Mouse (Mus musculus): Measurements from ENCODE around the gene 3110082I17Rik. TPM values are rescaled to one million over a fixed set of nuclear protein-coding genes. Genes with fewer than 3 reads are reported as not detected.
"Not testable (repeated sequence)": the region's sequence is repeated elsewhere in the genome, so short reads cannot be mapped to it uniquely, and the experiment has no call there.

3110082I17Rik gene
- polyA plus RNA-seq, 1 experiment from 2014 or later, result 22.4 TPM

DNA sequence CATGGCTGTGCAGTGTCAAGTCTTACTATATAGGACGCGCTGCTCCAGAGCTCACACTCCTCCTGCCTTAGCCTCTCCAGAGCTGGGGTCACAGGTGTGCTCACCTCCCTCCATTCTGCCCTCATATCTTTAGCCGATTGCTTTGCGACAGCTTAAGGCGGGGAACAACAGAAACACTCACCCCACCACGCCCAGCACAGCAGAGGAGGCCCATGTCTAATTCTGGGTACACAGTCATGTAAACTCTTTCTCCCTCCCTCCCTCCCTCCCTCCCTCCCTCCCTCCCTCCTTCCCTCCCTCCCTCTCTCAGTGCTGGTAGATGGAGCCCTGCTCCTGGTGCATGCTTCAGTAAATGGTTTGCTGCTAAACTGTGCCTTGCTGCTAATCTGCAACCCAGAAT, 110.6 kb downstream of the 3110082I17Rik start:
- H3K4me3 ChIP-seq, result no peak overlapping the region
- no peak overlapping the region for H3K9ac ChIP-seq
- no peak for ATAC-seq (ENCODE audit: extremely low read depth, insufficient number of reproducible peaks, low FRiP score, low TSS enrichment)
- WGBS, result 65% methylated on average over 6 of the region's 6 CpGs
- H3K4me1 ChIP-seq, result peaks cover 22% of the 10 kb centered on the region
- no peak overlapping the region for H3K27ac ChIP-seq (replicated peaks)
- H3K36me3 ChIP-seq, result no peaks in the 10 kb centered on the region
- peaks cover 70% of the 10 kb centered on the region for H3K27me3 ChIP-seq (replicated peaks)
- H3K4me2 ChIP-seq, result no peak overlapping the region
- no peaks in the 10 kb centered on the region for H3K9me3 ChIP-seq

DNA sequence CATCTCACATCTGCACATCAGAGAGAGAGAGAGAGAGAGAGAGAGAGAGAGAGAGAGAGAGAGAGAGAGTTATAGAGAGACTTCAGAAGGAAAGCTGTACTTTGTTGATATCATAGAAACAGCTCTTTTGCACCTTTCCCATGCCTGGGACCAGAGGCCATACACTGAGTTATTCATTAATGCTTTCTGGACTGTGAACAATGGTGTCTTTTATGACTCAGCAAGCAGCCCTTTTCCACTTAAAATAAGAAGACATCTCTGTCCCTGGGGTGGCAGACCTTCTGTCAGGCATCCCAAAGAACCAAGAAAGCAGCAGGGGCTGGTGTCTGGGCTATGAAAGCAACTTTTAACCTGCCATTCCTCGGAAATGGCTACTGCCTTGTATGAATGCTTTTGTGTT, 113.1 kb downstream of the 3110082I17Rik start:
- 59% methylated on average over 1 of the region's 1 CpGs for WGBS
- peaks cover 8% of the 10 kb centered on the region for H3K36me3 ChIP-seq
- no peak overlapping the region for H3K4me3 ChIP-seq
- no peak overlapping the region for H3K27ac ChIP-seq (replicated peaks)
- no peaks in the 10 kb centered on the region for H3K9me3 ChIP-seq
- H3K4me1 ChIP-seq, result peaks cover 39% of the 10 kb centered on the region
- H3K4me2 ChIP-seq, result no peak overlapping the region
- peaks cover 45% of the 10 kb centered on the region for H3K27me3 ChIP-seq (replicated peaks)
- no peak overlapping the region for H3K9ac ChIP-seq
- ATAC-seq (ENCODE audit: extremely low read depth, insufficient number of reproducible peaks, low FRiP score, low TSS enrichment), result no peak

DNA sequence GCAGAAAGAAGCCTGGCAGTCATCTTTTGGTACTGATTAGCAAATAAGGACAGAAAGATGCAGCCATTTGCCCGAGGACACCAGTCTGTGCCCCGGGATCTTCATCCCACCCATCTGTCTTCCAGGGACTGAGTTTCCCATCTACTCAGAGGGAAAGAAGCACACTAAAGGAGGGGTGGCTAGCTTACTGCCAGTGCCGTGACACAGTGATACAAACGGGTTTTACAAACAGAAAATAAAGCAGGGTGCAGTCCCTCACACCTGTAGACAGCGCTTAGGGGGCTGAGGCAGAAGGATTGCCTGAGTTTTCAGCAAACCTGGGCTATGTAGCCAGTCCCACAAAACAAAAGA, 115.0 kb downstream of the 3110082I17Rik start:
- ATAC-seq (ENCODE audit: extremely low read depth, insufficient number of reproducible peaks, low FRiP score, low TSS enrichment), result no peak
- H3K4me1 ChIP-seq, result peaks cover 28% of the 10 kb centered on the region
- 18% methylated on average over 5 of the region's 5 CpGs for WGBS
- H3K27me3 ChIP-seq (replicated peaks), result peaks cover 26% of the 10 kb centered on the region
- peaks cover 25% of the 10 kb centered on the region for H3K36me3 ChIP-seq
- H3K4me2 ChIP-seq, result peak overlapping the region; percentile 97
- H3K27ac ChIP-seq (replicated peaks), result peak overlapping the region; percentile 34
- no peaks in the 10 kb centered on the region for H3K9me3 ChIP-seq
- H3K9ac ChIP-seq, result peak overlapping the region; percentile 98
- peak overlapping the region; percentile 91 for H3K4me3 ChIP-seq

DNA sequence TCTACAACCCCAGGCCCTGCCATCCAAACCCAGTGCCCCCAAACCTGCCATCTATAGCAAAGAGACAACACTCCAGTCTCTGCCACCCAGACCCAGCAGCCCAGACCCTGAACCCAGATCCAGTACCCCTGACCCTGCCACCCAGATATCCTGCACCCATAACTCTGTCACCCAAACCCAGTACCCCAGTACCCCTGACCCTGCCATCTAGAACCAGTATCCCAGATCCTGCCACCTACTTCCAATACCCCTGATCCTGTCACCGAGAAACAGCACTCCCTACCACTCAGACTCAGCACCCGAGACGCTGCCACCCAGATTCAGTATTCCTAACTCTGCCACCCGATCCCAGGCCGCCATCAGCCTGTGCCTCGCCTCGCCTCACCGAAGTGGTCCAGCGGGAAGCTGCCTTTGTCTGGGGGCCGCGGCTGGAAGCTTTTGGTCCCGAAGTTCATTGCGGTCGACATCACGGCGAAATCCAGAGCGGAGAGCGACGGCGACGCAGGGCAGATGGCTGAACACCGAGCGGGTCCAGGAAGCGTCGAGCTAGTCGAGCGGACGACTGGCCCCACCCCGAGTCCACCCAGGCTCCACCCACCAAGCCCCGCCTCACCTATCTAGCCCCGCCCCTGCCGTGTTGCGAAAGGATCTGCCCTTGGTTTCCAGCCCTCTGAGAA, 115.5 kb downstream of the 3110082I17Rik start:
- H3K27me3 ChIP-seq (replicated peaks), result peaks cover 22% of the 10 kb centered on the region
- no peaks in the 10 kb centered on the region for H3K9me3 ChIP-seq
- H3K27ac ChIP-seq (replicated peaks), result peak overlapping the region; percentile 84
- H3K4me2 ChIP-seq, result peak overlapping the region; percentile 97
- peak overlapping the region; percentile 91 for H3K4me3 ChIP-seq
- WGBS, result under 1% methylated on average over 33 of the region's 33 CpGs
- peak overlapping the region; percentile 98 for H3K9ac ChIP-seq
- peak; percentile 90 for ATAC-seq (ENCODE audit: extremely low read depth, insufficient number of reproducible peaks, low FRiP score, low TSS enrichment)
- peaks cover 30% of the 10 kb centered on the region for H3K36me3 ChIP-seq
- peaks cover 33% of the 10 kb centered on the region for H3K4me1 ChIP-seq

DNA sequence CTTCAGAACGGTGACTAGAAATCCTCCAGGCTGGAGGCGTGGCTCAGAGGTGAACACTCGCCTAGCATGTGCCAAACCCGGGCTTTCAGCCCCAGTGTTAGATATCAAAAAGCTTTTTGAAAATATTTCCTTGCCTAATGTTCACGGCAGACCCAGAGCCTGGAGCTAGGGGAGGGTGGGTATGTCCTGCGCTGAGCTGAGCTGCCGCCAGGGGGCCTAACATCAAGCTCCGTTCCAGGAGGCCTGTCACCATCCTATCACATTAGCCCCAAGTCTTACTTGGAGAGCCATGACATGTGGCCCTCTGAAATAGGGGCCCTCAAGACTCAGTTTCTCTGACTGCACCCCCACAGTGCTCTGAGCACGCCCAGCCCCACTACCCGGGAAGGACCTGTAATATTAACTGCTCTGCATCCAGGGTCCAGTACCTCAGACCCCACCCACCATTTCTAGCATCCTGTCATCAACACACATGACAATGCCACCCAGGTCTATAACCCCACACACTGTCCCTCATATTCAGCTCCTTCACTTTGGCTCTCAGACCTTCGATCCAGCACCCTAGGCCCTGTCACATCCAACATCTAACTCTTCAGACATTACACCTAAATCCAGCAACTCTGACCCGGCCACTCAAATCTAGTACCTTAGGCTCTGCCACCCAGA, 116.2 kb downstream of the 3110082I17Rik start:
- peak overlapping the region; percentile 84 for H3K27ac ChIP-seq (replicated peaks)
- peaks cover 40% of the 10 kb centered on the region for H3K4me1 ChIP-seq
- WGBS, result 6% methylated on average over 12 of the region's 12 CpGs
- peak; percentile 43; the same call in 1 of the 2 replicates for ATAC-seq (ENCODE audit: extremely low read depth, insufficient number of reproducible peaks, low FRiP score, low TSS enrichment)
- peak overlapping the region; percentile 91 for H3K4me3 ChIP-seq
- peaks cover 16% of the 10 kb centered on the region for H3K27me3 ChIP-seq (replicated peaks)
- peaks cover 37% of the 10 kb centered on the region for H3K36me3 ChIP-seq
- no peaks in the 10 kb centered on the region for H3K9me3 ChIP-seq
- H3K4me2 ChIP-seq, result peak overlapping the region; percentile 97
- H3K9ac ChIP-seq, result peak overlapping the region; percentile 98

DNA sequence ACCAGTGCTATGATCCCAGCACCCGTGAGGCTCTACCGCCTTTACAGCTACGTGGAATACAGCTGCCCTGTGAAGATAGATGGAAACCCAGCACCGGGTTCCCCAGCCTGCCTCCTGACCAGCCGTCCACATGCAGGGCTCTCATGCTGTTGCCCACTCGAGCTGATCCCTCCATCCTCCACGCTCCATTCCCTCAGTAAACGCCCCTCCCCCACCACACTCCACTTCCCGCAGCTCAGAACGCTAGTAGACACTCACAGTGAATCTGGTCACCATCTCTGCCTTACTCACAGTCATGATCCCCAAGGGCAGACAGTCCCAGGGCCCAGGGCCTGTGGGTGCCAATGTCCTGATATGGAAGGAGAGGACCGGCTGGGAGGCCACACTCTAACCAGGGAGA, 121.4 kb downstream of the 3110082I17Rik start:
- Histone ChIP-seq H3K9ac (peak overlapping the region; percentile 2; the same call in 1 of the 2 replicates), H3K4me1 (peaks cover 49% of the 10 kb centered on the region), H3K4me2 (no peak overlapping the region), H3K27me3 (replicated peaks) (no peaks in the 10 kb centered on the region), H3K27ac (replicated peaks) (peak overlapping the region; percentile 88; the same call in 1 of the 2 replicates), H3K9me3 (no peaks in the 10 kb centered on the region), H3K4me3 (no peak overlapping the region), H3K36me3 (peaks cover 79% of the 10 kb centered on the region)
- no peak for ATAC-seq (ENCODE audit: extremely low read depth, insufficient number of reproducible peaks, low FRiP score, low TSS enrichment)
- WGBS, result 66% methylated on average over 11 of the region's 11 CpGs

DNA sequence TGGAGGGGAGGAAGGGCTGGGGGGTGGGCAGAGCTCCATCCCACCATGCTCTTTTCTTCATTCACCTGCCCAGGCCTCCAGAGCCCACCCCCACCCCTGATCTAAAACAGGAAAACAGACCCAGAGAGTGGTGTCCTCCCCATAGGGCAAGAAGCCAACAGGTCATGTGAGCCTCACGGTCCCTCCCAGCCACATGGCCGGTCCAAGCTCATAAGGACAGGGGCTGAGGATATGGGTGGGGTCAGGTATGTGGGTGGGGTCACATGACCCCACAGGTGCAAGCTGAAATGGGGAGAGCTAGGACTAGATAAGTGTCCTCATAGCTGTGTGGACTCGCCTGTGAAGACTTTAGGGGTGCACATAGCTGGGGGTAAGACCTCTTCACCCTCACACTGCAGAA, 121.9 kb downstream of the 3110082I17Rik start:
- Histone ChIP-seq H3K27me3 (replicated peaks) (no peaks in the 10 kb centered on the region), H3K4me1 (peaks cover 44% of the 10 kb centered on the region), H3K9me3 (no peaks in the 10 kb centered on the region), H3K4me3 (peak overlapping the region; percentile 9; the same call in 1 of the 2 replicates), H3K4me2 (peak overlapping the region; percentile 36), H3K9ac (peak overlapping the region; percentile 57; the same call in 1 of the 2 replicates), H3K36me3 (peaks cover 79% of the 10 kb centered on the region), H3K27ac (replicated peaks) (peak overlapping the region; percentile 88)
- no peak for ATAC-seq (ENCODE audit: extremely low read depth, insufficient number of reproducible peaks, low FRiP score, low TSS enrichment)
- 47% methylated on average over 3 of the region's 3 CpGs for WGBS

DNA sequence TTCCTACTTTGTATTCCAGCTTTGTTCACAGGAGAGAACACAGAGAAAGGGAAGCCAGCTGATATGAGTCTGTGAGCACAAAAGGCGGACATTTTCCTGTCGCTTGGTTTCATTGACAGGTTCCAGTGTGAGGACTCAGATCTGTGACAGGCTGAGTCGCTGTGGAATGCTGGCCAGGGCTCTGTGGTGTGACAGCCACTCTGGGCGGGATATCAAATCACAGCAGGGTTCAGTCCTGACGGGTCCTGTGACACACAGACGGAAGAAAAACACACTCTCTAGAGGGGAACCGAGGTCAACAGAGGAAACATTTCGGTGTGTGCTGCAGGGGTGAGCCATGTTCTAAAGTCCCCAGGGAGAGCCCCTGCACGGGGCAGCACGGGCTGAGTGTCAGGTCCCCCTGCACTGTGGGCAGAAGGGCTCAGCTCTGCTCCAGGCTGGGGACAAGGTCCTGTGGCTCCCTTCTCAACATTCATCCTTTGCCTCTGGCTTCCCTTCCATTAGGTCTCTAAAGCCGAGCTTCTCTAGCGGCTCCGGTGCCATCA, 122.4 kb downstream of the 3110082I17Rik start:
- Histone ChIP-seq H3K4me2 (peak overlapping the region; percentile 36), H3K27me3 (replicated peaks) (no peaks in the 10 kb centered on the region), H3K9ac (peak overlapping the region; percentile 57; the same call in 1 of the 2 replicates), H3K36me3 (peaks cover 78% of the 10 kb centered on the region), H3K4me1 (peaks cover 41% of the 10 kb centered on the region), H3K27ac (replicated peaks) (peak overlapping the region; percentile 88), H3K9me3 (no peaks in the 10 kb centered on the region), H3K4me3 (peak overlapping the region; percentile 9; the same call in 1 of the 2 replicates)
- WGBS, result 34% methylated on average over 13 of the region's 13 CpGs
- ATAC-seq (ENCODE audit: extremely low read depth, insufficient number of reproducible peaks, low FRiP score, low TSS enrichment), result peak; percentile 59; the same call in 1 of the 2 replicates

DNA sequence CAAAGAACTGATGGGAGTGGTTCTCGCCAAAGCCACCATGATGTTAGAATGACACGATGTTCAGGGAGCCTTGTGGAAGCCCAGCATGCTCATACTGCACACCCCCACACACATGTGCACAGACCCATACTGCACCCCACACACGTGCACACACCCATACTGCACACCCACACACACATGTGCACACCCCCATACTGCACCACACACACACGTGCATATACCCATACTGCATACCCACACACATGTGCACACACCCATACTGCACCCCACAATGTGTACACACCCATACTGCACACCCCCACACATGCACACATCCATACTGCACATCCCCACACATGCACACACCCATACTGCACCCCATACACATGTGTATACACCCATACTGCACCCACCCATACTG, 124.7 kb downstream of the 3110082I17Rik start:
- H3K27ac ChIP-seq (replicated peaks), result no peak overlapping the region
- H3K36me3 ChIP-seq, result peaks cover 57% of the 10 kb centered on the region
- no peak overlapping the region for H3K4me3 ChIP-seq

DNA sequence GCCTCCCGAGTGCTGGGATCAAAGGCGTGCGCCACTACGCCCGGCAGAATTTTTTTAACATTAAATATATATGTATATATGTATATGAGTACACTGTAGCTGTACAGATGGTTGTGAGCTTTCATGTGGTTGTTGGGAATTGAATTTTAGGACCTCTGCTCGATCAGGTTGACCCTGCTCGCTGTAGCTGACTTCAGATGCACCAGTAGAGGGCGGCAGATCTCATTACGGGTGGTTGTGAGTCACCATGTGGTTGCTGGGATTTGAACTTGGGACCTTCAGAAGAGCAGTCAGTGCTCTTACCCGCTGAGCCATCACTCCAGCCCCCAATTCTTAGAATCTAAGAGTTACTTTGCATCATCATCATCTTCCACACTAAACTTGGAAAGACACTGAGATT, 125.9 kb downstream of the 3110082I17Rik start:
- not testable (repeated sequence) for H3K9me3 ChIP-seq; H3K4me2 ChIP-seq; H3K9ac ChIP-seq; H3K27ac ChIP-seq (replicated peaks); ATAC-seq (ENCODE audit: extremely low read depth, insufficient number of reproducible peaks, low FRiP score, low TSS enrichment); H3K4me3 ChIP-seq
- H3K4me1 ChIP-seq, result peaks cover 37% of the 10 kb centered on the region
- 83% methylated on average over 10 of the region's 10 CpGs for WGBS
- peaks cover 17% of the 10 kb centered on the region for H3K27me3 ChIP-seq (replicated peaks)
- H3K36me3 ChIP-seq, result peaks cover 45% of the 10 kb centered on the region

More for the DNA sequence above, 124.7 kb downstream of the 3110082I17Rik start:
- no peak overlapping the region for H3K4me2 ChIP-seq
- H3K9ac ChIP-seq, result no peak overlapping the region
- H3K9me3 ChIP-seq, result no peaks in the 10 kb centered on the region
- H3K27me3 ChIP-seq (replicated peaks), result 0 out of 2 replicates have a peak, but pooled peaks cover 7% of the 10 kb centered on the region
- WGBS, result 79% methylated on average over 4 of the region's 4 CpGs
- no peak for ATAC-seq (ENCODE audit: extremely low read depth, insufficient number of reproducible peaks, low FRiP score, low TSS enrichment)
- peaks cover 50% of the 10 kb centered on the region for H3K4me1 ChIP-seq

DNA sequence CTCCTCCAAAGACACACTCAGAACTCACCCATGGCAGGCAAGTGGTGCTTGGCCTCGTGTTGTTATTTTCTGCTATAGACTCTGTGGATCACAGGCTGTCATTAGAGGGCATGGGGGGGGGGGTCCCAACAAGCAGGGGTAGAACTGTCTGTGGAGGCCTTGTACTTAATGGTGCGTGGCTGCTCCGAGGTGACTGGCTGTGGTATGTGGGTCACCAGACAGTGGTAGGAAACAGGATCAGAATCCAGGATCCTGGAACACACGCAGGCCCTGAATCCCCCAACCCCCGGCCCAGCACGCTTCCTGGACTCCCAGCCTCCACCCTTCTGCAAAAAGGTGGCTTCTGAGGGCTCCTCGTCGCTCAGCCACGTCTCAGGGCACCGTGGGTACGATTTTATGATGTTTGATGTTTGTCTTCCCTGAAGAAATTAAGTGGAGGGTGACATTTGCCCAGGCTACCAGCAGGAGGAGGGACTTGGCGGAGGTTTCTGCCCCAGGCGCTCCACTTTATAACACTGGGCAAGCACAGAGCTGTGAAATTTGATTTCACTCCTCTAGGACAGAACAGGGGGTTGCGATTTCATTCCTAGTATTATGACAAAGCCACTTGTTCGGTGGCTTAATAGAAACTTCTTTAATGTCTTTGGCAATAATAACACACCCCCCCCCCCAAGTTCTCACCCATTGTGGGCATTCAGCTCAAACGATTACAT, 126.9 kb downstream of the 3110082I17Rik start:
- Histone ChIP-seq H3K27ac (replicated peaks) (no peak overlapping the region), H3K9me3 (no peaks in the 10 kb centered on the region), H3K4me3 (no peak overlapping the region), H3K4me2 (no peak overlapping the region), H3K36me3 (peaks cover 37% of the 10 kb centered on the region), H3K4me1 (peaks cover 28% of the 10 kb centered on the region), H3K9ac (no peak overlapping the region), H3K27me3 (replicated peaks) (peaks cover 25% of the 10 kb centered on the region)
- WGBS, result 84% methylated on average over 16 of the region's 16 CpGs
- no peak for ATAC-seq (ENCODE audit: extremely low read depth, insufficient number of reproducible peaks, low FRiP score, low TSS enrichment)
